In the genomic region with DNA sequence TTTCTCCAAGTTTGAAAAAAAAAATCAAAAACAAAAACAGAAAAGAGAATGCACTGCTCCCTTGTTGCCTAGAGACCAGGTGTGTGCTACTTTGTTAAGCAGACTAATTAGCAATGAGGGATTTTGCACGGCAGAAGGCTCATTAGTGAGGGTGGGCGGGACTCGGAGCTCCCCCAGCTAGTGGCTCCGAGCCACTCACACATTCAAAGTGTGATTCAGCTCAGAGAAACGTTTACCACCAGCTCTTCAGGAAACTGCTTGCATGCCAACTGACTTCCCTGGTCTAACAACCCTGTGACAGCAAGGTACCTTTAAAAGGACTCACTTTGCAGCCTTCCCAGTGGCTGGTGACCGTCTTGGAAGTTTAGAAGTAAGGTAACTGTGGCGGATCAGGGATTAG, we compare ENCODE assay signal across 11 mouse cellular contexts. TPM values are rescaled to one million over a fixed set of nuclear protein-coding genes. Genes with fewer than 3 reads are reported as not detected.
DNase-seq lines count a peak whose midpoint lies in the region; ATAC-seq and TF ChIP-seq lines count a peak whose summit lies in the region.
"Had no signal": no experiment of that assay in that cellular context is flagged by ENCODE, and none has a peak within 500 bp of the region (broad histone marks: within the 10 kb centered on the region; RNA-seq: fewer than 3 reads in every experiment).

No protein-coding gene starts in this region.

- no peak overlapping the region for H3K9ac ChIP-seq in midbrain, postnatal 0 days (replicated peaks; ENCODE audit: low read length, poor library complexity, severe bottlenecking)

- H3K27me3 ChIP-seq in midbrain, postnatal 0 days (ENCODE audit: insufficient read depth, low read length) = no peaks in the 10 kb centered on the region
- H3K27me3 ChIP-seq in midbrain, embryonic 10.5 days (ENCODE audit: low read depth, poor library complexity, severe bottlenecking) = no peaks in the 10 kb centered on the region

- H3K9me3 ChIP-seq in midbrain, postnatal 0 days (ENCODE audit: low read length) = no peaks in the 10 kb centered on the region
- H3K9me3 ChIP-seq in midbrain, embryonic 10.5 days (replicated peaks) = no peaks in the 10 kb centered on the region

- no peak overlapping the region for H3K4me3 ChIP-seq in midbrain, postnatal 0 days (ENCODE audit: low read depth, low read length)
- no peak overlapping the region for H3K4me3 ChIP-seq in midbrain, embryonic 10.5 days

- no peak overlapping the region for H3K27ac ChIP-seq in midbrain, postnatal 0 days (ENCODE audit: low read depth, low read length)
- H3K27ac ChIP-seq in midbrain, embryonic 10.5 days (replicated peaks) = no peak overlapping the region

- H3K36me3 ChIP-seq in midbrain, postnatal 0 days (ENCODE audit: insufficient read depth, low read length) = no peaks in the 10 kb centered on the region
- no peaks in the 10 kb centered on the region for H3K36me3 ChIP-seq in midbrain, embryonic 10.5 days

- no peak overlapping the region for H3K4me2 ChIP-seq in midbrain, postnatal 0 days (ENCODE audit: low read depth, low read length, poor library complexity, severe bottlenecking)

- ATAC-seq in midbrain, postnatal 0 days (ENCODE audit: low FRiP score) = no peak
- no peak for ATAC-seq in erythroid progenitor cell, adult 5-6 weeks (replicated peaks; ENCODE audit: low FRiP score, poor library complexity, severe bottlenecking)

- H3K4me1 ChIP-seq in midbrain, postnatal 0 days (ENCODE audit: insufficient read depth, low read length) = no peaks in the 10 kb centered on the region
- no peaks in the 10 kb centered on the region for H3K4me1 ChIP-seq in midbrain, embryonic 10.5 days

- peak; percentile 64 for DNase-seq in midbrain, postnatal 0 days (ENCODE audit: low spot score)
- no peak for DNase-seq in midbrain, embryonic 10.5 days (ENCODE audit: low spot score)
- DNase-seq in frontal cortex, adult 2 months (ENCODE audit: extremely low spot score in 1 of 2, low spot score in 1 of 2) = peak; percentile 24 to 79
- DNase-seq in left cerebral cortex, adult 18-20 months (ENCODE audit: low spot score in 2 of 2) = peak; percentile 55 to 61
- DNase-seq in right cerebral cortex, postnatal 36 days (ENCODE audit: low spot score in 2 of 2) = peak; percentile 65 to 68
- DNase-seq in lung, adult 18-20 months = no peak
- DNase-seq in lung, postnatal 25 days (ENCODE audit: low spot score) = no peak
- DNase-seq: gastrocnemius, postnatal 25 days; lung, postnatal 14 days had no signal

- 36% methylated on average over 7 of the region's 7 CpGs for WGBS in midbrain, postnatal 0 days
- 41% methylated on average over 7 of the region's 7 CpGs for WGBS in midbrain, embryonic 10.5 days

- no peak for TF ChIP-seq CTCF in midbrain, postnatal 0 days (IDR thresholded peaks at IDR 0.05)

RNA-seq across cellular contexts. Expression of gene Npas2, which starts 58.1 kb away (rescaled TPM):
- total RNA-seq in midbrain, postnatal 0 days (2014; rRNA removed) = 1.5 TPM in 2 replicates
- polyA plus RNA-seq in midbrain, postnatal 0 days (2015; fragmentation: Nextera tagmentation; extraction: Ambion mirVana) = 1.1 and 1.2 TPM in 2 replicates
- 0.05 TPM in 2 replicates for polyA plus RNA-seq in midbrain, embryonic 10.5 days (2016; fragmentation: Nextera tagmentation; extraction: Ambion mirVana)
- 19.5 and 21.1 TPM in 2 replicates for polyA plus RNA-seq in frontal cortex, adult 2 months (2012; rRNA removed)
- 10 to 100 TPM; 58.8 to 70.4 TPM for total RNA-seq in left cerebral cortex, adult 18-20 months (2021)
- total RNA-seq in erythroid progenitor cell, adult 5-6 weeks (2015; ENCODE audit: low replicate concordance) = not detected in 2 replicates
- total RNA-seq in erythroid progenitor cell, adult 5-6 weeks (2017; ENCODE audit: low replicate concordance) = not detected in 2 replicates
- total RNA-seq: liver, adult 2 months had no signal

Comparison
In these comparisons a context has a peak if more than half of its experiments do, and no peak if none do; other contexts are left out.
1. DNase-seq: peak in midbrain, postnatal 0 days (single experiment), frontal cortex, adult 2 months (2 of 2), left cerebral cortex, adult 18-20 months (2 of 2) and right cerebral cortex, postnatal 36 days (2 of 2); none in midbrain, embryonic 10.5 days (single experiment), lung, adult 18-20 months (0 of 2) and lung, postnatal 25 days (single experiment).
2. RNA of gene Npas2, which starts 58.1 kb away (total RNA-seq): 58.8 to 70.4 TPM in left cerebral cortex, adult 18-20 months; 1.5 TPM in midbrain, postnatal 0 days and not detected in erythroid progenitor cell, adult 5-6 weeks; every median in the first group is over 10 times any median in the second.